Mouse (Mus musculus): ENCODE data around the gene Ipcef1.
"Not testable (repeated sequence)": the region's sequence is repeated elsewhere in the genome, so short reads cannot be mapped to it uniquely, and the experiment has no call there.

The Ipcef1 gene

DNA sequence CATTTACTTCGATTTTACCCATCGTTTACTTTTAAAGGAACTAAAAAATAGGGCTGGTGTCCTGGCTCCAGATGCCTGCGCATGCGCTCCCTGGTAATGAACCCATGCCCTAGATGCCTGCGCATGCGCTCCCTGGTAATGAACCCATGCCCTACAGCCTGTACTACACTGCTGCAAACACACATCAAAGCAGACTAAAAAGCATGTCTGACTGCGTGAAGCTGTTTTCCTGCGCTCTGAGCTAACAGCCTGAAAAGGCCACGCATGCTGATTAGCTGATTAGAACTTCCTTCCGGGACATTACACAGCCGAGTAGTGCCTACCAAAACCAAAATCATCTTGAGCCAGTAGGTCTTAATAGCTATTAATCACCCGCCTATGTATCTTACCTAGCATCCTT lies 16.7 kb downstream of the Ipcef1 start:
- DNase-seq (ENCODE audit: low read depth): no peak

DNA sequence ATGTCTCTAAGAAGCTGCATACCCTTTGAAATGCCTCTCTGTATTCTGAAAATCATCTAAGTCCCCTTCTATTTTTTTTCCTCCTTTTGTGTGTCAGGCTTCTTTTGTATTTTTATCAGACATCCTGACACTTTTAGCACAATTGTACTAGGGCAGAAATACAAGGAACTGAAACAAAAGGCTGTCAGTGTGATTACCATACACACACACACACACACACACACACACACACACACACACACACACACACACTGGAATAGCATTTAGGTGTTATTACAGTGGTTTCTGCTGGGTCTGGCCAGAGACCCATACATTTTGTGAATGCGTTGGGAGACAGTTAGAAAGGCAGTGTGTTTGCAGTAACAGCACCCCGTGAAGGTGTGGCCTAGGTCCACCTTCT lies 18.8 kb downstream of the Ipcef1 start:
- no peak for DNase-seq (ENCODE audit: low read depth)

DNA sequence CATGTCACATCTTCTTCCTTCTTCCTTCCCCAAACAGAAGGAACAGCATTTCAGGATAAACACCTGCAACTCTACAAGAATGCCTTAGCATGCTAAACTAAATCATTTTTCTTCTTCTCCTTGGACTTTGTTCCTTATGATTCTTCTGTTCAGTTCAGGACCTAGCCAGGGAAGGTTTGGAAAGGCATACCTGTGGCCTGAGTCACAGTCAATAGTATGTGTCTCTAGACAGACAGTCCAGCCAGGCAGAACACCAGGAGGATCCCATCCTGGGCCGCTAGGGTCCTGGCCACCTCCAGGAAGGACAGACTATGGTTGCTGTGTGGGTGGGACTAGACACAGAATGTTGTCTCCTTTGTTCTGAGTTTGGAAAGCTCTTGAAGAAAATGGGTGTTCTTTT lies 27.2 kb downstream of the Ipcef1 start:
- DNase-seq (ENCODE audit: low read depth): no peak

DNA sequence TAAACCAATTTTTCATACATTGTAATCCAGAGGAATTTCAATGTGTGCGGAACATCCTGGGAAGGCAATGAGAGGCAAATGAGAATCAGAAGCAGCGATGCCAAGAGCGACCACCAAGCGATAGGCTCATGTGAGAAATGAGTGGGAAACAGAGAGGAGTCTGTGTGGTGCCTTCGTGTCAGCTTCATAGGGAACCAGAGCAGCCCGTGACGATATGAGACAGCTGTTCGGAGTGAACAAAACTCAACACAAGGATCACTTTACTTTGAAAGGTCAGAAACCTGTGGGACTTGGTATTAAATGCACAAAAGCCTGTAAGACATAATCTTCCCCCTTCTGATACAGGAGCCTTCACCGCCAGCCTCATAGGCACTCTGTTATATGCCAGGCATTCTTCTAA lies 31.7 kb downstream of the Ipcef1 start:
- DNase-seq (ENCODE audit: low read depth): no peak

DNA sequence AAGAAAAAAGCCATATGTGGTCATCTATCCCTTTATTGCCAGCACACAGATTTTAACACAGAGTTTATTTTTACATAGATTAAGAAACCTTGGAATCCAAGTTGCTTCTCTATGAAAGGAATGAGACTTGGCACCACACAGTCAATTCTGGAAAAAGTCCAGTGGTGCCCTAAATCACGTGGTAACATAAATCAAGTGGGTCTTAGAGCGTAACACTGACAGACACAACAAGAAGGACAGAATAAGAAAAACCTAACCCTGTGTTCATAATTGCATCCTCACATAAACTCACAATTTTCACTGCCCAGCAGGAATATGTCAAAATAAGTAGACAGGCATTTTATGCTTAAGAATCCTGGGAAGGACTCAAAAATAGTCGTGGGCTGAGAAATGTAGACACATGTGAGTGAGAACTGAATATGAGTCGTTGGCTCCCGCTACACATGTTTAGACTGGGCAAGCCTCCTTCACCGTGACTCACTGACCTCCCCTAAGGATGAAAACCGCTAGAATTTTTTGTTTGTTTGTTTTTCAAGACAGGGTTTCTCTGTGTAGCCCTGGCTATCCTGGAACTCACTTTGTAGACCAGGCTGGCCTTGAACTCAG lies 32.4 kb downstream of the Ipcef1 start:
- DNase-seq (ENCODE audit: low read depth): no peak

DNA sequence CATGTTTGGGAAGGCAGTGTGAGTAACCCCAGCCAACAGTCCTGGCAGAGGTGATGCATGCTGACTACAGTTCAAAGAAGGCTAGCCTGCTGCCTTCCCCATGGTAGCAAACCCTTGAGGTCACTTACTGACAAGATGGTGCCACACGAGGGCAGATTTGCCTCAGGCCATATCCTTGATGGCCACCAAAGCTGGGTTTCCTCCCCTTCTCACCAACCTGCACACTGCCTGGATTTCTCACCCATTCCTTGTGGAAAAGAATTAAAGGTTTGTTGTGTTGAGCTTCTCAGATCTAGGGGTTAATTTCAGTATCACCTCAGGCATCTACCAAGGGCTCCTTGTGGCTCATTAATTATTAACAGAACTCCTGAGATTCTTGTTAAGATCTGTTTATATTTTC lies 37.1 kb downstream of the Ipcef1 start:
- DNase-seq (ENCODE audit: low read depth): no peak

DNA sequence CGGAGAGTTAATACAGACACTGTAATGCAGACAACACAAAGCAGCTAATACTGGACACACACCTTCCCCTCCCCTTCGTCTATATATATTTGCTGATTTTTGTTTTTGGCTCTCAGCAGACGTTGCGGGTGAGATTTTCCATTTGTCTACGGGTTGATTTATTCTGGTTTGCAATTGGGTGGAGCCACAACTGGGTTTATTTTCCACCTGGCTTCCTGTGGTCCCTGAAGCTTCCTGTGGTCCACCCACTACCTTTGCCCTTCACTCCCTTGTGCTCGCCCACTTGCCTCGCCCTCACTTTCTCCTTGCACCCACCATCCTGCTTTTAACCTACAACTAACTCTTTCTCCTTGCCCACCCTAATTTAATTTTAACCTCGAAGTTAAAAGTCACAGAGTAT lies 41.7 kb downstream of the Ipcef1 start:
- no peak for DNase-seq (ENCODE audit: low read depth)

DNA sequence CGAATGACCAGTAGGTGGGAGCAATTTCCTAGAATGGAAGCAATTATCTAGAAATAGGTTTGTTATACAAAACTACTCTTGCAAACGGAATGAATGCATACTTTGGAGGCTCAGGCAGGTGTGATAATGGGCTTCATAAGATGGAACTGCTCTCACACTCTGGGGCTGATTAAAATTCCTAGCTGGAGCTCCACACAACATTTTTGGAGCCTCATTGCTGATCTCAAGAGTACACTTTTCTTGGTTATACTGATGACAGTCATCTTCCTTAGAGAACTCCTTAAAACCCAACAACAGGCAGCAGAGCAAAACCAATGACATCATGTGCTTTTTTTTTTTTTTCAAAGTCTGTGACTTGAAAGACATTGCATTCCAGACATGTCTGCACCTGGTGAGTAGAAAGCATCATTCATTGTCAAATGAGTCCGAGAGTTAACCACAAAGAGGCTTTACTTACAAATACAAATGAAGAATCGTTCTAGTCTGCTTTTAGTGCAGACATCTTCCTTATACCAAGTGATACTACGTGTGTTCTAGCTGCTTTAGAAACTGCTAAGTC lies 47.2 kb downstream of the Ipcef1 start:
- DNase-seq (ENCODE audit: low read depth): no peak

DNA sequence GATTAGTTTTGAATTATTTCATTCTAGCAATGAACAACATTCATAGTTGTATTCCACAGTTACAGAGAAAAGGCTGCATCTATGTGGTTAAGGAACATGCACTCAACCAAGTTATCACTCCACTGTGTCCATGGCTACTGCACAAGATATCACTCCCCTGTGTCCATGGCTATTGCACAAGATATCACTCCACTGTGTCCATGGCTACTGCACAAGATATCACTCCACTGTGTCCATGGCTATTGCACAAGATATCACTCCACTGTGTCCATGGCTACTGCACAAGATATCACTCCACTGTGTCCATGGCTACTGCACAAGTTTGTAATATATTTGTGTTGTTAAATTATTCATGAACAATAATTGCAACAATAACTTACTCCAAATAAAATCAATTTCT lies 48.4 kb downstream of the Ipcef1 start:
- DNase-seq (ENCODE audit: low read depth): not testable (repeated sequence)

DNA sequence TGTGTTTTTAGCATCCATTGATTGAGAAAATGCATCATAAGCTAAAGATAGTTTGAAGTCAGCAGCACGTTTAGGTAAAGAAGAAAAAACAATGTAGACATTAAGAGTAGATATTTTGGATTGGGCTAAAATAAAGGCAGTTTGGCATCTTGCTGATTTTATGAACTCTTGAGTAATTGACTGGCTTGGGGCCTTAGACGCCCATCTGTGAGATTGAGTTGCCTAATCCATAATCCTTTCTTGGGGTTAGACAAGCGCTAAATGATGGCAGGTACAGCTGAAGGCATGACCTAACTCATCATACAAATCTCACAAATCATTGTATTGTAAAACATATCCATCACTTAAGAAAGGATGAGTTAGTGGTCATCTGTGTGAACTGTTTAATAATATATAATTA lies 52.9 kb downstream of the Ipcef1 start:
- no peak for DNase-seq (ENCODE audit: low read depth)

DNA sequence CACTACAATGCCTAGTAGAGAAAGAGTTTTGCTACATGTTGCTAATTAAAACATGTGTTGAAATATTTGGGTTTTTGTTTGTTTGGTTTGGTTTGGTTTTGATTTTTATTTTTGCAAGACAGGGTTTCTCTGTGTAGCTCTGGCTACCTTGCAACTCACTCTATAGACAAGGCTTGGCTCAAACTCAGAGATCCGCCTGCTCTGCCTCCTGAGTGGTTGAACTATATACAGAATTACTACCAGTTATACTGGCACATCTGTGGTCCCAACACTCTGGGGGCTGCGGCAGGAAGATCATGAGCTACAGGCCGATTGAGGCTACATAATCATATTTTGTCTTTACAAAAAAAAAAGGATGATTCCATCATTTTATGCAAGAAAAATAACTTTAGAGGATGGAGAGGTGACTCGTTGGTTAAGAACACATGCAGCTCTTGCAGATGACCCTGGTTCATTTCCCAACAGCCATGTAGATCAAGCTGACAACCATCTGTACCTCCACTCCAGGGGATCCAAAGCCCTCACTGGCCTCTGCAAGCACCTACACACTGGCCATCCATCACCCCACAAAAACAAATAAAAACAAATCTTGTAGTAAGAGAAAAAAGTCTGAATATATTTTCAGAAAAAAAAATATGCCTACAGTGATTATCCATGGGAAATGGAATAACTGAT lies 53.6 kb downstream of the Ipcef1 start:
- no peak for DNase-seq (ENCODE audit: low read depth)

DNA sequence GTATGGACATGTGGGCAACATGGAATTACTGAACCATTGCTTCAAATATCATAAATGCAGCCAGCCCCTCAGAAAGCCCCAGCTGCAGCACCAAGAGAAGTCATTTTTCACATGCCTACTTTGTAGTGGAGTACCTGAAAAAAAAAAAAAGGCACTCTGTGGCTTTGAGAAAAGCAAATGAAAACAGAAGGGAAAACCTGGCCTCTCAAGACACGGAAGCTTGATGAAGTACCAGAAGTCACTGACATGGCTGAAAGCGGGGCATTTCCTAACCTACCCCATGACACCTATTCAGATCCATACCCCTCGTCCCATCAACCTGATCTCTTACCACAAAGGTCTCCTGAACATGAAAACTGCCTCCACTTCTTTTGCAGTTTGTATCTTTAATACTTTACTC lies 55.4 kb downstream of the Ipcef1 start:
- no peak for DNase-seq (ENCODE audit: low read depth)

DNA sequence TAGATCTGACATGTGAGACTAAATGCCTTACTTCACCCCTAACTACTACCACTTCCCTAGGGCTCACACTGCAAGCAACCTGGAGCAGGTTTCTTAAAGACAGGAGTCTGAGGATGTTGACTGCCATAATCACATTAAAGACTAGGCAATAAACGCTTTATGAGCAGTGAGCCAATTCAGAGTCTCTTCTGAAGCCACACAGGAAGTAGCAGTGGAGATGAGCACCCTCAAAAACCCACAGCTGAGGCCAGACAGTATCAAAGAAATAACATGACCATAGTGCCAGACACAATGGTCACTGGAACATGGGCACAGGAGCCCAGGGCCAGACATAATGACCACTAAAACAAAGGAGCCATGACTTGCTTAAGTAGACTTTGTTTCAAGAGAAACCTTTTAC lies 63.7 kb downstream of the Ipcef1 start:
- no peak for DNase-seq (ENCODE audit: low read depth)

DNA sequence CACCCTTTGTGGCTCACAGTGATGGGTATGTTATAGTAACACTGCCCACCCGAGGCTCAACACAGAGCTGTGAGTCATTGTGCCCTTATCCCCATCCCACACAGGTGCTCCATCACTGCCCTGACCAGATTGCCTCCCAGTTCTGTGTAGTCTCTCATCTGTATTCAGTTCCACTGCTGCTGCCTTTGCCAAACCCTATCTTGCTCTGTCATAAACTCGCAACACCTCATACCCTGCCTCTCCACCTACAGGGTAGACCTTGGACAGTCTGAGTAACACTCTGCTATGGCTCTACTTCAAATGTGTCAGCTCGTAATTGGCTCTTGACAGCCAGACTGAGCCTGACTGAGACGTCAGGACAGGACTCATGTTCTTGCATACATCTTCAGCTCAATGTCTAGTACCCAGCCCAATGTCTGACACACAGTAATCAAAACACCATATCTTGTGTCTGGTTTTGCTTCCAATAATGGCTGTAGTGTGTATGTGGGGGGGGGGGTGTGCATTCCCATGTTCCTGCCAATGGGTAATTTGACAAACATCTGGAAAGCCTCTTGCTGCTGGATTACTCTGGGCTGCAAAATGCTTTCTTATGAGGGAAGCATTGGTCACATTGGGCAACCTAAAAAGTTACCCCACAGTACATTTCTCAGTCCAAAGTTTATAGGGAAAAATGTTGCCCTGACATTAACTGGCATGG lies 64.7 kb downstream of the Ipcef1 start:
- DNase-seq (ENCODE audit: low read depth): no peak

DNA sequence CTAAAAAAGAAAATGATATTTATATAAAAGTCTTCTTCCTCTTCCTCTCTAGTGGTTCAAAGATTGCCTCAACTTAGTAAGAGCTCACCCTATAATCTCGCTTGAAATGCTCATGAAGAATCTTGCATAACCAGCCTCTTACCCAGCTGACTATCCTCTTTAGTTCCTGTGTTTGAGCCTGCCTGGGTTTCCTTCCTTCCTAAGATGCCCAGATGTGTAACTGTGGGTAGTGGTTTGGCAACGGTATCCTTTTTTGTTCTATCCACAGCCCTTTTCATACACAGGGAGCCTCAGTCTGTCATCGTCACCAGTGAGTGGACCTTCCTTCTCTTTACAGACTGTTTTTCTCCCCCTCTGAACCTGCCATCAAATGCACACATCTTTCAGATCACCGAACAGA lies 66.0 kb downstream of the Ipcef1 start:
- DNase-seq (ENCODE audit: low read depth): no peak

DNA sequence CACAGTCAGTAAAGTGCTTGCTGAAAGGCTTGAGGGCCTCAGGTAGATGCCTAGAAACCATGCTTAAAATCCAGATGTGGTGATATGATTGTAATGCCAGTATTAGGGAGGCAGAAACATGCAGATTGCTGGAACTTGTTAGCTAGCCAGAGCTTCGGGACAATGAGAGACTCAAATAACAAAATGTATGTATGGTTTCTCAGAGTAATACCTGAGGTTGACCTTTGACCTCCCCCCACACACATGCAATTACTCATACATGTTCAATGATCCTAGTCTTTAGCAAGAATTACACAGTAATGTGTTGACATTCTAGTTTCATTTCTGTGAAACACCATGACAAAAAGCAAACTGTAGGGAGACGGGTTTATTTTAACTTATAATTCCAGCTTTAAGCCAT lies 68.8 kb downstream of the Ipcef1 start:
- no peak for DNase-seq (ENCODE audit: low read depth)

DNA sequence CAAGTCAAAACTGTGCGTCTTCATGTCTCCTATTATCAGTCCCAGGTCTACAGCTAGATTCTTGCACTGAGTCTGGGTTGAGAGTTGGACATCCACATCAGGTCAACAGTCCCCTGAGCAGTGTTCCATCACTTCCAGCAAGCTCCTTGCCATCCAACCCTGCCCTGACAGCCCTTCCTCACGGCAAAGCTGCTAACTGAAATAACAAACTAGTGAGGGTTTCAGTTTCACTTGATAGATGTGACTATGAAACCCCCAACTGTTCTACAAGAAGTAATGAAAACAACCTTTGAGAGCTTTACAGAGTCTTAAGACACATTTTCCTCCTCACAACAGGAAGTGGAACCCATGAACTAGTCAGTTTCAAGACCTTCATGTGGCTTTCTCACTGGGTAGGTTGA lies 69.5 kb downstream of the Ipcef1 start:
- peak; percentile 17 for DNase-seq (ENCODE audit: low read depth)

DNA sequence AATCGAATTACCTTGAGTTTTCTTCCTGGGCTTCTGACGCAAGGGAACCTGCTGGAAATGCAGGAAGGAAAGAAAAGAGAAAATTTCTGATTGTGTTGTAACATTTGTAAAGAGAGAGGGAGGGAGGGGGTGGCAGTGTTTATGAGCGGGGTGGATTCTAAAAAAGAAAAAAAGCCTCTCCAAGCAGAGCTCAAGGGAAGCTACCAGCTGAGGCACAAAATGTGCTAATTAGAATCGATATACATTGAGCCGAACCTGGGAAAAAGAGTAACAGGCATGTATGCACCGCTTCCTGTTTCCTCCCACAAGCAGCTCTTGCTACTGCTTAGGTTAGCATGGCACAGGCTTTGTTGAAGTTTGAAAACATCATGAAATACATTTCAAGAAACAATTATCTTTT lies 72.0 kb downstream of the Ipcef1 start:
- DNase-seq (ENCODE audit: low read depth): no peak

DNA sequence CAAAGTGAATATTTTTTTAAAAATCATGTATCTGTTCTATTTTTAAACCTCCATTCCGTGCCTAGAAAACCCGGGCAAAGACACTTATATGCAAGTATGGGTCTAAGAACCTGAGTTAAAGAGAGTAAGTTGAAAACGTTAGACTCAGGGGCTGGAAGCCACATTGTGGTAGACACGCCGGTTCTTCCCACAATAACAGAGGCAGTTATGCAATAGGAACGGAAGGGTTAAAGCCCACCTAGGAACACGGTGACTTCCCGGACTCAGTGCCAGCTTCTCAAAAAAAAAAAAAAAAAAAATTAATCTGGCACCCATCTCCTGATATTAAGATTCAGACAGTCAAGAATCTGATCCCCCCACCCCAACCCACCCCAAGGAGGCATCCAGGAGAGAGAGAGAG lies 72.5 kb downstream of the Ipcef1 start:
- DNase-seq (ENCODE audit: low read depth): no peak

DNA sequence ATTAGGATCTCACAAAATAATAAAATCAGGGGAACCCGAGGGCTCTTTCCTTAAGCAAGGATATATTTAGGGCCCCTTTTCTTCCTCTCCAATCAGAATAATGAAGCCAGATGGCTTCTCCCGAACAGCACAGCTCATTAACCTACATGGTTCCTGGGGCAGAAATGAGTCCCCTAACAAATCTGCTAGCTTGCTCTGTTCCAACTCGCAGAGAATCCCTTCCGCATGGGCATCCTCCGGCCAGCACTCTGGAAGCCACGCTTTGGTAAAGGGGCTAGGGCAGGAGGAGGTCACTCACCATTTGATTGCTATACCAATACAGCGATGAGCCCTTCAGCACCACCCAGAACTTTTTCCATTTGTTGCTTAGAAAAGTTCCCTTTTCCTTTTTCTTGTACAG lies 73.1 kb downstream of the Ipcef1 start:
- DNase-seq (ENCODE audit: low read depth): no peak

DNA sequence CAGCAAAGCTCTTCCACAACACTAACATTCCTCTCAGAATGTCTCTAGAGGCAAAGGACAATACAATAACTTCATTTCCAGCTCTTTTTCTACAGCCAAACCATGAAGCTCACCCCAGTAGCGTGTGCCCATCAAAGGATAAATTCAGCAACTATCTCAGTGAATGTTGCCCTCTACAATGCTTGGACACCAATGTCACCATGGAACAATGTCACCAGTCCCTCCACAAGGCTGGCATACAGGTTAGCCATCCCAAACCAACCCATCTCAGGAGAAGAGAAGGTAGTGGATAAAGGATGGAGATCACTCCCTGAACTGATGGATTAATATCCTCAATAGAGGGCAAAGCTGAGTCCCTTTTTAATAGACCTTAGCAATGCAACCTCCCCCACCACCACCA lies 73.5 kb downstream of the Ipcef1 start:
- DNase-seq (ENCODE audit: low read depth): no peak

DNA sequence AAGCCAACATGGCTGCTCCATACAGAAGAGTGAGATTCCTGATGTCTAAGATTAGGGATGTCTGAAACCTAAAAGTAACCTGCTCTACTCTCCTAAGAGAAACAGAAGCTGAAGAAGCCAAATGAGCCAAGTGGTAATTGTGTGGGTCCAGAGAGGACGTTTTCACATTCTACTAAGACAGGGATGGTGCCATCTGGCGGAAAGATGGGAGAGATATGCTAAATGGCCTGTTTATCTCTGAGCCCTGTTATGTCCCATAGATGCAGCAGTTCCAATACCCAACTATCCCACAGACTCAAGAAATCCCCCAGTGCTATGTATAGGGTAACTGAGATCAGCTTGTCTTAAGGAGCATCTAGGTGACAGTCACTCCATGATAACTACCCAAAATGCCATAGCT lies 74.4 kb downstream of the Ipcef1 start:
- no peak for DNase-seq (ENCODE audit: low read depth)

DNA sequence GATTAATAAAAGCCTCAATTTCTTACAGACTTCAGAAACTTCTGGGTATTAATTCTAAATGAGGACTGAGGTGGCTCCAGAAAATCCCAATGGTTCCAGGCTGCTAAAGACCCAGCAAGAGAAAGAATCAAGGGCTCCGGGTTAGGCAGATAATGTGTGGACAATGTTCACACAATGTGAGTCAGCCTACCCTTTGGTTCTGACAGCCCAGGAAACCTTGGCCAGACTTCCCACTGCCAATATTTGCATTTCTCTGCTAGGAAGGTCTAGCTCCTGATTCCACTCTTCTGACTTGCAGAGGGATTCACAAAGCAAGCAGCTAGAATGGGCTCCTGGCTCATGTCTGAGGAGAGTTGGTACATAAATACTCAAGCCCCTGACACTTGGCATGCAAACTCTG lies 83.9 kb downstream of the Ipcef1 start:
- no peak for DNase-seq (ENCODE audit: low read depth)

Data from c-Kit-positive CD71-negative TER-119-negative erythroid progenitor cells, embryonic 14.5 days (primary cell).